Mouse (Mus musculus) spleen, embryonic (tissue): ENCODE data around the gene Cyp2c23.

Experiments
- CTCF ChIA-PET: fragments of 350-600 bp; sonication (Branson Sonifier 250); formaldehyde crosslinking; loops from one replicate; lab custom pipeline; 2022; lab: Charles Lee

The Cyp2c23 gene

DNA sequence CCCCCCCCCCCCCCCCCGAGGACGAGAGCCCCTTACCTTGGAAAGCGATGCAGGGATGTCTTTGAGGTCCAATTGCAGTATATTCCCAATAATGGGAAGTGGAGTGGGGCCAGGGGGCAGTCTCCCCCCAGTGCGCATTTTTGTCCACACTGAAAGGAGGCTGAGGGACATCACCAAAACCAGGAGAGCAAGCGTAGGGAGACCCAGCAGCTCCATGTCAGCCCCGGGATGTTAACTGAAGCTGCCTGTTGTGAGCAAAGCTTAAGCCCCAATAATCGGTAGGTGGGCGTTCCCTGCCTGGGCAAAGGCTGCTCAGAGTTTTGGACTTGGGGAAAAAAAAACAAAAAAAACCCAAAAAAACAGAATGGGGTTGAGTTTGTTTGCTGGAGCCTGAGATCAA is at the start of gene Cyp2c23:
Gene Cyp2c23 (minus strand): TSS at position 237 of the 400 bp plus-strand sequence.
- CTCF ChIA-PET = no interaction called here

DNA sequence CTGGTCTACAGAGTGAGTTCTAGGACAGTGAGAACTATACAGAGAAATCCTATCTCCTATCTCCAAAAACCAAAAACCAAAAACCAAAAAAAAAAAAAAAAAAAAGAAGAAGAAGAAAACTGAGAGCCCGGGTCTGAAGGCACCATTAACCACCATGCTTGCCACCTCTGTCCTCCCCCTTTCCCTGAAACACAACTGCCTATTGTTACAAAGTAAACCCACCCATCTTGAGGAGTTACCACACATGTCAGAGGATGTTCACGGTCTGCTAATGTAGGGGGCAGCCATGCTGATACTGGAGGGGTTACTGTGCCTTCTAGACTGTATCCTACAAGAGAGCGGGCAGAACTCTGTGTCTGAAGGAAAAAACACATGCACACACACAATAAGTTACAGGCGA is 48.0 kb upstream of the Cyp2c23 start:
- CTCF ChIA-PET = no interaction called here

DNA sequence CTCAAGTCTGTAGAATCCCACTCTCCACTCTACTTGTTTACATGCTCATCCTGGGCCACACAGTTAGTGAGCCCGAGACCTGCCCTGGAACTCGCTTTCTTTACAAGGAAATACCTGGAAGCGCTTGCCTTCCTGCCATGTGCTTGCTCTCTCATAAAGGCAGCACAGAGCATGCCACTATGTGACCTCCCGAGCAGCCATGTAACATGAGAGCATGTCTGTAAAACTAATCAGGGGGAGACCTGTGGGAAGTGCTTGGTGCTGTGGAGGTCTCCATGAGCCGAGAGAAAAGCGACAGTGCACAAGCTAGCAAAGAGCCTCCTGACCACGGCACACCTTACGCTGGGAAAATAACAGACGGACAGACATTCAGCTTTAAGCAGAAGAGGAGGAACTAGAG is 47.4 kb upstream of the Cyp2c23 start:
- CTCF ChIA-PET = no interaction called here

DNA sequence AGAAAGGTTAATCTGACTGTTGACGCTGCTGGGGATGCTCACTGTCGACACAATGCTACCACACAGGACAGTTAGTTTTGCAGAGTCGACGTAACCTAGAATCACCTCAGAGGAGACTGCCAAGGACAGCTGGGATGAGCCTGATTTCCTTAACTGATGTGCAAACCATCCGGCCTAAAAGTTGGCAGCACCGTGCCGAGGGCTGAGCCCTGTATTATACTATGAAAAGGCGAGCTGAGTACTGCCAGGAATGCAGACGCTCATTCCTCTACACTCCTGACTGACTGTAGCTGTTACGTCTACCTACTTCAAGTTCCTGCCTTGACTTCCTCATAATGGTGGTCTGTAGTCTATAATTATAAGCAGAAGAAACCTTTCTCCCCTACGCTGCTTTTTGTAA is 46.0 kb upstream of the Cyp2c23 start:
- CTCF ChIA-PET = no interaction called here

DNA sequence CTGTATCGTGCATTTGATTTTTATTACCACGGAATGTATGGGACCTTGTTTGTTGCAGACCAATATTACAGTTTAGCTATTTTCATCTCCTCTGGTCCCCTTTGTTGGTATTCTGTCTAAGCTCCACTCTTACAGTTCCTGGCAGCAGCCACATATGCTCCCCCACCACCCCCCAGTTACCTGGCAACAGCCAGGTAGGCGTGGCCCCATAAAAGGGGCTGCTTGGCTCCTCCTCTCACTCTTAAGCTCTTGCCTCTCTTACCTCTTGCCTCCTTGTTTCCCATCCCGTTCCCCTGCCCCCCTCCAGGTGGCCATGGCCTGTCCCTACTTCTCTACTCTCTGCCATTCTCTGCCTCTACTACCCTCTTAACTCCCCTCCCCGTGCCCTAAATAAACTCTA is 42.2 kb upstream of the Cyp2c23 start:
- CTCF ChIA-PET = no interaction called here

DNA sequence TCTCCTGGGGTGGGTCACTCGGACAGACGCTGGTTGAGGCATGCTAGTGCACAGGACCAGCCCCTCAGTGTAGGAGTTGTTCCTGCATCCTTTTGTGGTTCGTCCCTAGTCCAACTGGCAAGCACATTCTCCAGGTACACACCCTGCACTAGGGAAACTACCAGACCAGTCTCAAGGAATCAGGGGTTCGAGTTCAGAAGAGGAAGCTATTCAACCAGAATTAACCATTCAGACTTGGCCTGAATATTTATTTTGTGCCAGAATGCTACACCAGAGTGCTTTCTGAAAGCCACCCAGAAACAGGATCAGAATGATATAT is 40.9 kb upstream of the Cyp2c23 start:
- CTCF ChIA-PET = no interaction called here

DNA sequence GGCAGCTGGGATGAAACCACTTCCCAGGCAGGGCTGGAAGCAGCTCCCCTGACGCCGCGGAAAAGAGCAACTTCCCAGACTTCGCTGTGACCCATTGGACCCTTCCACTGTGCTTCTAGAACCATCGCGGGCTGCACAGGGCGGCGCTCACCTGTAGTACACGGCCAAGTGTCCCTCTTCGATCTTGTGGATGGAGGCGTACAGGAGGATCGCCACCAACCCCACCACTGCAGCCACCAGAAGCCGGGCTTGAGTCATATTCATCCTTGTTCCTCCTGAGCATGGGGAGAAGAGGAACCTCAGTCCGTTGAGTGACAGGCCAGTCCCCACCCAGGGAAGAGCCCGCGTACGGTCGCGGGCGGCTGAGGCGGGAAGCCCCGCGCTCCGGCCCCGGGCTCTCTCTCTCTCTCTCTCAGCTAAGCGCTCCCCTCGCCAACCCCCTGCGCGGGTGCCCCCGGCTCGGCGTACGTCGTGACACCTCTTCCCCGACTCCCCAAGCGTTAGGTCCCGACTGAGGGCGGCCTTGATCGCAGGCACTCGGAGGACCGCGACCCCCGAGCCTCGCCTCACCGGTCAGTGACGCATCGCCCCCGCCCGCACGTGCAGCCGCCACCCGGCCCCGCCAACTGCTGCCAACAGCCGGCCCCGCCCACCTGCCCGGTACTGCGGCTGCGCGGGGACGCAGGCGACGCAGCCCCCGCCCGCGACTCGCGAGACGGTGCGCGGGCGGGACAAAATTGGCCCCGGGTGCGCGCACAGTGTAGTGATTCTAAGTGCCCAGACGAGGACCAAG is 40.3 kb upstream of the Cyp2c23 start, which contains the start of gene Erlin1:
Gene Erlin1 (minus strand): TSS at position 665 of the 793 bp plus-strand sequence.
- CTCF ChIA-PET = interaction anchor here (1.0 kb wide), 1 partner anchor 237 kb away, joined by 3 read pairs; no protein-coding TSS in a partner anchor

DNA sequence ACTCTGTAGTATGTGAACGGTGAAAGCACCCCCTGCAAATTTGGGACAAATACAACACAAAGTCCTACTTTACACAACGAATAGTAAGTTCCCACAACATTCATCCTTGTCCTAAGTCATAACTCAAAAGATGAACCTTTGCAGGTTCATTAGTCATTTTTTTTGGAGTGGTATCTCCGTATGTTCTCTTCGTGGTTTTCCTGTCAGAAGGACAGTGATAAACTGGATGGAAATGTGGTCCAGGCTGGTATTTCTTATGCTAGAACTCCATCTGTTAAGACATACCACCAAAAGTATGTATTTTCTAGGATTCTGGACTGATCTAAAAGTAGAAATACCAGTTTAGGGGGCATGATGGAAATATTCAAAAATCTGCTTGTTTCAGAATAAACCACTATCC is 39.2 kb upstream of the Cyp2c23 start:
- CTCF ChIA-PET = interaction anchor here (1.0 kb wide), 1 partner anchor 236 kb away, joined by 3 read pairs; no protein-coding TSS in a partner anchor

DNA sequence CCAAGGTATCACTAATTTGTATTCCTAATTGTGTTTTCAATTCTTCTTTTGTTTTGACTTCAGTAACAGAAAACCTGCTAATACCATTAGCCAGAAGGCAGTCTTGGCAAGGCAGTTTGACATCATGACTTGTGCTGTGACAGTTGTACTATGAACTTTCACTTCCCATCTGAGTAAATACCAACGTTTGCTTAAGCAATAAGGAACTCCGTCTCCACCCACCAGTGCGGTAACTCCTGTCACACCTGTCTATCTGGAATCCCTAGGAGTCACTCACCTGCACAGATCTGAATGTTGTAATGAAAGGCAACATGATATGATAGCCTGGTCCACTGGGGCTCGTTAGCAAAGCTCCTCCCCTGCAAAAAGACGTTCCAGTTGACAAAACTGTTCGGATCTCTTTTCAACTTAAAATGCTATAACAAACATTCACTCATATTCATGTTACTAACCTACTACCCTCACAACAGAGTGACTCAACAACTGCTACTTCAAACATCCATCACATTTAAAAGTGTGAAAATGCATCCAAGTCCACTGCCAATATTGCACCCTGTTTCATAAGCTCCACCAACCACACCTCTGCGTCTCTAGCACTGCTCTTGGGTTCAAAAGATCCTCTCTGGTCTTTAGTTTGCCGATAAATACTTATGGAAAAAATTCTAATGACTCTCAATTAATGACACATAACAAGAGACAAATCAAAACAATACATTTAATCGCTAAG is 38.5 kb upstream of the Cyp2c23 start:
- CTCF ChIA-PET = no interaction called here

DNA sequence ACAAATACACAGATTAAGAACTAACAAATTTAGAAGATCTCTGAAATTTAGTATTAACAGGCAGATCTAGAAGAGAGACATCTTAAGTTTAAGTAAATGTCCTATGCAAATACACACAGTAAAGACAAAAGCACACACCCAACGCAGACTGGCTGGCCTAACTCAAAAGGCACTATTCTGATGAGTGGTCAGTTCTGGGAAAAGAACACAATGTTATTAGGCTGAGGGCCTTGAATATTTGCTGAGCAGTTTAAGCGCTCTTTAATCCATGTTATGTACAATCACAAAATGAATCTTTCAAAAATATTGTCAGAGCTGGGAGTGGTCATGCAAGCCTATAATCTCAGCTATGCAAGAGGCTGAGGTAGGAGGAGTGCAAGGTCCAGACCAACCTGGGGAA is 35.7 kb upstream of the Cyp2c23 start:
- CTCF ChIA-PET = interaction anchor here (0.6 to 0.7 kb wide), 2 partner anchors 76 to 82 kb away, joined by 4 to 5 read pairs; no protein-coding TSS in a partner anchor

DNA sequence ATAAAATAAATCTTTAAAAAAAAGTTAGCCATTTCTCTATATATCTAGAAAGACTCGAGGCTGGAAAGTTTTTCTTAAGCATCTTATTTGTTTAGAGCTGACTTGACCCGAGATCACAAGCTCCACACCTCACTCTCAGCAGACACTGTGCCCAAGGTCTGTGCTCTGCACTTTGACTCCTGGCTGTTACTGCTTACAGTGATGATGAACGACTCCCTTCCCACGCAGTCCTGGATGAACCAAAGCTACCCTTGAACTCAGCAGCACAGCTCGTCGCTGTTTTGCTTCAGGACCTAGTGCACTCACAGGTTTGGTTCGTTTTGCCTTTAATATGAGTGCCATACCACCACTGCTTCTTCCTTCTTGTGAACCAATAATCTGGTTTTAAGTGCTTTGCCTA is 34.8 kb upstream of the Cyp2c23 start:
- CTCF ChIA-PET = no interaction called here

DNA sequence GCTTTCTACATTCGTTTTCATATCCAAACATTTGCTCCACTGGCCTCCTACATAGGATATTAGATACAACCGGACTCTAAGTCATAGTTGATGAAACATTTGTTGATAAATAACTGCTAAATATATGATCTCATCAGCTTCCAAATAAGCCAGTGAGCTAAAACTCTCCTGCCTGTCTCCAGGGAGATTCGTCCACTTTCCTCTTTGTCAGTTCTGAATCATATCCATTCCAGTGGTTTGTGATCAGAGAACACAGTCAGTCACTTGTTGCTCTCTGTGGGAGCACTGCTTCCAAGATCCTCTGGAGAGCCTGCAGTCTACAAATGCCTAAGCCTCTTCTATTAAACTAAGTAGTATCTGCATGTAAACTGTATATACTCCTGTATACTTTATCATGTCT is 31.2 kb upstream of the Cyp2c23 start:
- CTCF ChIA-PET = no interaction called here

DNA sequence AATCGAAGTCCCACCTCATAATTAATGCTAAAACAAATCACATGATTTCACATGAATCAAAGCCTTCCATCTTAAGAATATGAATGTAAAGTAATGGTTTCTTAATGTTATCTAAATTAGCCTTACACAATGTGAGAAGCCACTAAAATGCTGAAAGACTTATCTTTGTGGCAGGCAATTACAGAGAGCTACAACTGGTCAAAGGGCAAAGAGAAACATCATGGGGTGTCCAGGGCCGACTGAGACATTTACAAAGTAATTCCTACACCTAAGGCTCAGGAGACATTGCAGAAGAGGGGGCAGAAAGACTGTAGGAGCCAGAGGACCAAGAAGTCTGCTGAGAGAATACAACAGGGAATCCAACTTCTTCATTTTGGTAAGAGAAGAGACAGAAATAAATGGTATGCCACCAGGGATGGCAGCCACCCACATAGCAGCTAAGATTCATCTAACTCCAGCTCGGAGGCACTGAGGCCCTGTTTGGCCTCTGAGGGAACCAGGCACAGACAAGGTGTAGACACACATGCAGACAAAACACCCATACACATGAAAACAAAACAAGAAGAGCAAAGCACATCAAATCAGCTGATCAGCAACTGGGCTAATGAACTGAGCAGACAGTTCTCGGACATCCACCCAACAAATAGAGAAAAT is 26.3 kb upstream of the Cyp2c23 start:
- CTCF ChIA-PET = no interaction called here

DNA sequence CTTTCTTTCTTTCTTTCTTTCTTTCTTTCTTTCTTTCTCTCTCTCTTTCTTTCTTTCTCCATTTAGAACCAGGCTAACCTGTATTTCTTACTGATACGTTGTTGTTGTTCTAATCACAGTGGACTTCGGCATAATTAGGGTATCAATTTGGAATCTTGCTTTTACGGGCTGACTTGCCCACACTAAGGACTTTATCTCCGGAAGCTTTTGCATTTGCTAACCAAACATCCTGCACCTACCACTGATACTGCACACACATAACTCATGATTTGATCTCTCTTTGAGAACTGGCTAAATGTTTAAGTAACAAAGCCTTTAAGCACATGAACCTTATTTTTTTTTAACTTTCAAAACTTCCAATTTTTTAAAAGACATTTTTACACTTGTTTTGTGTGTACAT is 21.4 kb upstream of the Cyp2c23 start:
- CTCF ChIA-PET = no interaction called here

DNA sequence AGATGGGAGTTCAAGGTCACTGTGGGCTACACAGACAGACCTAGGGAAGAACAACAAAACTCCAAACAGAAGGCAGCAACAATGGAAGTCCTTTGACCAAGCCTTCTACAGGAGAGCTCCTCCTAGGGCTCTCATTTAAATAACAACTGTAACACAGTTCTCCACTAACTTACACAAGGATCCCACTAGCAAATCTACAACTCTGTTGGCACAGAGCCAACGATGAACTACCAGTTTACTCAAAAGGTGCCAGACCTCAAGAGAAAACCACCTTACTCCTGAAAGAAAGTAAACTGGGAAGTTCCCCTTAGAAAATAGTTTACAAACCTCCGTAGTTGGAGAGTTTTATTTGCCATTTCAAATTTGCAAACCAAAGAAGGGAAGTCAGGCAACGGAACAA is 20.3 kb upstream of the Cyp2c23 start:
- CTCF ChIA-PET = no interaction called here

DNA sequence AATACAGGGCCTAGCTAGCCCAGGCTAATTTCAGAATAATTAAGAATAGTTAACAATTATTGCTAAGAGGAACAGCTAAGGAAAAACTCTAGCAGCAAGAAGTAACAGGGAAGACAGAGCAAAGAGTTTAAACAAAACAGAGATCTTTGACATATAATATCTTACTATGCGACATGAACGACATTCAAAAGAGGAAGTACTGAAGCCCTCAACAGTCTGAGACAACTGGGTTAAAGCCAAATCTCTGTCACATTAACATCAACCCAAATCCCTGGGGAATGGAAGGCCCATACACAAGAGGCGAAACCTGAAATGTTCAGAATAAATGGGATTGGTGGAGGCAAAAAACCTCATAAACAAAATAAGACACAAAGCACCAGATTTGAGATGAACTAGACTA is 16.8 kb upstream of the Cyp2c23 start:
- CTCF ChIA-PET = no interaction called here

DNA sequence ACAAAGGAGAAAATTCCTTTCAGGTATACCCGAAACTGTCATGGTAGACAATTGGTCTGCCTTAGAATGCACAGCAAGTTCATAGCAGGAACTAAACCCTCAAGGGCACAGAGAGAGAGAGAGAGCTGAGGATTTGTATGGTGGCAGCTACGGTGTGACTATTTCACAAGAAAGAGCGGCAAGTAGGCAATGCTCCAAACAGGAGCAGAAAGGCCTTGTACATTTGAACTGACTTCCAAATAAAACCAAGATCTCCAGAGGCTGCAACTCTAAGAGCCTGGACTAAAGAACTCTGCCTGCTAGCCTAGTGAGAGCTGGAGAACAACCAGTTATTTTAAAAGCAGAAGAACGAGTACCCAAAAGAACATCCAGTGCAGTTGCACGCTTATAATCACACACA is 13.1 kb upstream of the Cyp2c23 start:
- CTCF ChIA-PET = no interaction called here

DNA sequence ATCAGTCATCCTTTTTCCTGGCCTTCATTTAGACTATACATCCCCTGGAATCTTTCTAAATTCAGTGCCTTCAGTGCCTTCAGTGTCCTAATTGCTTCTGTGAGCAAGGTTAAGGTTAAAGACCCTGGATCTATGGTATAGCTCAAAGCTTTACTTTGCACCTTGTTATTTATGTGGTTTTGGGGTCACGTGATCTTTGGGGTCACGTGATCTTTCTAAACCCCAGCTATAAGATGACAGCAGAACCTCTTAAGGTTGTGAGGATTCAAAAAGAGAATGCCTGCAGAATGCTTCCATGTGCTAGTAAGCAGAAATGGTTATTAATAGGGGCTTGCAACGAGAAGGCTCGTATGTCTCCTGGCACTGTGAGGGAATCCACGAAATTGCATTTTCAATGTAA is 4.4 kb upstream of the Cyp2c23 start:
- CTCF ChIA-PET = interaction anchor here (0.6 kb wide), 1 partner anchor 281 kb away, joined by 10 read pairs; no protein-coding TSS in a partner anchor

DNA sequence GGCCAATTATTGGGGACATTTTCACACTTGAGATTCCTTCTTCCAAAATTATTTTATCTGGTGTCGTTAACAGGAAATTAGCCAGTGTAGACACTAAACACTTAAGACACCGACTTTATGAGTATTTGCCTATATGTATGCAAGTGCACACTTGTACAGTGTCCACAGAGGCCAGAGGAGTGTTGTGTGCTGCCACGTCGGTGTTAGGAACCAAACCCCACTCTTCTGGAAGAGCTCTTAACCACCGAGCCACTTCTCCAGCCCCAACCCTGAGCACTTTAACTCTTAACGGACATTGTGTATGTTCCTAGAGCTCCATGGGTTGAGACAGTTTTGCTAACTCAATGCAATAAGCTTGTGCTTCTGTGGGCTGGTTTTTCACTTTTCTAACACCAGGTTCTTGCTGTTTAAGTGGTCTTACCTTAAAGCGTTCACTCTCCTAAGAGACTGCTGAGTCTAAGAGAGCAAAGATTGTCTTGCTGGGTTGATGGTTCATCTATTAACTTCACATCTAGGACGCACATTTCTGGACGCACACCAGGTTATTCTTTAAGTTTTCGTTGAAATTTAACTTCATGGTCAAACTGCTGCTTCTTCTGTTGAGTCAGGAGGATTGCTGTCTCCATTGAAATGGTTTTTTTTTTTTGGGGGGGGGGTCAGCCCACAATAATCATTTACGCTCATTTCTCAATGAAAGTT is 3.2 kb upstream of the Cyp2c23 start:
- CTCF ChIA-PET = no interaction called here

DNA sequence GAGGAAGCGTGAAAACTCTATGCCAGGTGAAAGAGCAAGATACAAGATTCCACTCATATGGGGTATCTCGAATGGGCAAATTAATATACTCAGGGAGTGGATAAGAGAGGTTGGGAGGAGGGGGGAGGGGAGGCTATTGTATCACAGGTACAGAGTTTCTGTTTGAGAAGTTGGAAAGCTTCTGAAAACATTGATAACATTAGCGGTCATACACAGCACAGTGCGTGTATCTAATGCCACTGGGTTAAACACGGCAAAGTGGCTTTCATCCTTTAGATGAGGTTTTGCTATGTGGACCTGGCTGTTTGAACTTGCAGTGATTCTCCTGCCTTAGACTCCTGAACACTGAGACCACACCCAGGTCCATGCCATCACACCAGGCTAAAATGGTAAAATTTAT is 1.0 kb upstream of the Cyp2c23 start:
- CTCF ChIA-PET = no interaction called here

DNA sequence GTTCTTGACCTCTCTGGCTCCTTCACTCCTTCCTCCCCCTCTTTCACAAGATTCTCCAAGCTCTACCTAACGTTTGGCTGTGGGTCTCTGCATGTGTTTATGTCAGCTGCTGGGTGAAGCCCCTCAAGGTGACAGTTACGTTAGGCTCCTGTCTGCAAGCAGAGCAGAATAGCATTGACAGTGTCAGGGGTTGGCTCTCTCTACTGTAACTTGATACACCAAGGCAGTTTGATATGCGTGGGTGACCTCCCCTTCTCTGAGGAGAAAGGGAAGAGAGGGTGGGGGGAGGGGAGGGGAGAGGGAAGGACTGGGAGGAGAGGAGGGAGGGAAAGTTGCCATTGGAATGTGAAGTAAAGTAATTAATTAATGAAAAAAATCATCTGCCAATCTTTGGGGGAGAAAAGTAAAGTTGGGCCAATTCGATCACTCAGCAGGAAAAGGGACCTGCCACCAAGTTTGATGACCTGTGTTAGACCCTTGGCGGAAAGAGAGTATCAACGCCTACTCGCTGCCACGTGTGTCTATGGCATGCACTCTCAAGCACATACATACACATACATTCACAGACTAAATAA is 2.0 kb downstream of the Cyp2c23 start:
- CTCF ChIA-PET = no interaction called here
